Mouse (Mus musculus): ENCODE data around the gene Cecr2.
A peak's percentile ranks its signal among the peaks of the same experiment; 100 is the strongest.
"Not testable (repeated sequence)": the region's sequence is repeated elsewhere in the genome, so short reads cannot be mapped to it uniquely, and the experiment has no call there.

Cecr2 gene

GRCm38 (mm10) chr6:120665816-120666760, at the start of gene Cecr2:
TSS of gene Cecr2 (plus strand) at chr6:120666369.
- peak; percentile 79 for DNase-seq (ENCODE audit: low read depth, low spot score)

GRCm38 (mm10) chr6:120617586-120617985, 48.6 kb upstream of the Cecr2 start:
- DNase-seq (ENCODE audit: low read depth, low spot score) = no peak

GRCm38 (mm10) chr6:120618518-120619402, 47.4 kb upstream of the Cecr2 start:
- no peak for DNase-seq (ENCODE audit: low read depth, low spot score)

- DNase-seq (ENCODE audit: low read depth, low spot score) = no peak
These were observed 46.0 kb upstream of the Cecr2 start for GRCm38 (mm10) chr6:120620193-120620592.

- DNase-seq (ENCODE audit: low read depth, low spot score) = no peak
These were observed 41.1 kb upstream of the Cecr2 start for GRCm38 (mm10) chr6:120625081-120625480.

GRCm38 (mm10) chr6:120627096-120627495, 39.1 kb upstream of the Cecr2 start:
- DNase-seq (ENCODE audit: low read depth, low spot score) = no peak

- DNase-seq (ENCODE audit: low read depth, low spot score) = no peak
These were observed 37.2 kb upstream of the Cecr2 start for GRCm38 (mm10) chr6:120628963-120629362.

- DNase-seq (ENCODE audit: low read depth, low spot score) = no peak
These were observed 30.7 kb upstream of the Cecr2 start for GRCm38 (mm10) chr6:120635391-120636028.

GRCm38 (mm10) chr6:120639547-120639946, 26.6 kb upstream of the Cecr2 start:
- DNase-seq (ENCODE audit: low read depth, low spot score) = no peak

GRCm38 (mm10) chr6:120641866-120642378, 24.2 kb upstream of the Cecr2 start:
- DNase-seq (ENCODE audit: low read depth, low spot score) = no peak

GRCm38 (mm10) chr6:120643776-120644175, 22.4 kb upstream of the Cecr2 start:
- no peak for DNase-seq (ENCODE audit: low read depth, low spot score)

- no peak for DNase-seq (ENCODE audit: low read depth, low spot score)
These were observed 21.5 kb upstream of the Cecr2 start for GRCm38 (mm10) chr6:120644346-120645299.

GRCm38 (mm10) chr6:120647246-120648028, 18.7 kb upstream of the Cecr2 start:
- DNase-seq (ENCODE audit: low read depth, low spot score) = not testable (repeated sequence)

- no peak for DNase-seq (ENCODE audit: low read depth, low spot score)
These were observed 18.0 kb upstream of the Cecr2 start for GRCm38 (mm10) chr6:120648205-120648604.

- DNase-seq (ENCODE audit: low read depth, low spot score) = no peak
These were observed 13.5 kb upstream of the Cecr2 start for GRCm38 (mm10) chr6:120652666-120653065.

GRCm38 (mm10) chr6:120655702-120656101, 10.5 kb upstream of the Cecr2 start:
- no peak for DNase-seq (ENCODE audit: low read depth, low spot score)

- no peak for DNase-seq (ENCODE audit: low read depth, low spot score)
These were observed 7.3 kb upstream of the Cecr2 start for GRCm38 (mm10) chr6:120658848-120659247.

- no peak for DNase-seq (ENCODE audit: low read depth, low spot score)
These were observed 754 bp upstream of the Cecr2 start for GRCm38 (mm10) chr6:120665415-120665815.

- no peak for DNase-seq (ENCODE audit: low read depth, low spot score)
These were observed 722 bp downstream of the Cecr2 start for GRCm38 (mm10) chr6:120666761-120667421.
